8 mouse cellular contexts compared by ENCODE assay signal in genomic region chr2:163285762-163286161, GRCm38 (mm10).
DNase-seq lines count a peak whose midpoint lies in the region; ATAC-seq lines count a peak whose summit lies in the region.

No protein-coding gene starts in this region.

- no peak overlapping the region for H3K9ac ChIP-seq in hindbrain, embryonic 14.5 days
- no peak overlapping the region for H3K9ac ChIP-seq in hindbrain, embryonic 11.5 days (ENCODE audit: low read depth, low read length)
- no peak overlapping the region for H3K9ac ChIP-seq in forebrain, embryonic 11.5 days (ENCODE audit: low read length)

- 56% methylated on average over 7 of the region's 7 CpGs for WGBS in hindbrain, embryonic 14.5 days
- 58% methylated on average over 7 of the region's 7 CpGs for WGBS in hindbrain, embryonic 11.5 days
- 69% methylated on average over 7 of the region's 7 CpGs for WGBS in forebrain, embryonic 11.5 days

- H3K4me1 ChIP-seq in hindbrain, embryonic 14.5 days (replicated peaks; ENCODE audit: control insufficient read depth, insufficient read depth, low read length) = peaks cover 21% of the 10 kb centered on the region
- no peaks in the 10 kb centered on the region for H3K4me1 ChIP-seq in hindbrain, embryonic 11.5 days (replicated peaks; ENCODE audit: control insufficient read depth, insufficient read depth, low read length)
- H3K4me1 ChIP-seq in forebrain, embryonic 11.5 days (replicated peaks; ENCODE audit: control insufficient read depth, insufficient read depth, low read length) = peaks cover 5% of the 10 kb centered on the region

- peak overlapping the region; percentile 72 for H3K27ac ChIP-seq in hindbrain, embryonic 14.5 days
- no peak overlapping the region for H3K27ac ChIP-seq in hindbrain, embryonic 11.5 days (ENCODE audit: low read depth, low read length)
- H3K27ac ChIP-seq in forebrain, embryonic 11.5 days (ENCODE audit: low read depth, low read length) = no peak overlapping the region

- no peaks in the 10 kb centered on the region for H3K9me3 ChIP-seq in hindbrain, embryonic 14.5 days (ENCODE audit: control insufficient read depth, low read length)
- no peaks in the 10 kb centered on the region for H3K9me3 ChIP-seq in hindbrain, embryonic 11.5 days (ENCODE audit: control insufficient read depth, low read length)
- H3K9me3 ChIP-seq in forebrain, embryonic 11.5 days (ENCODE audit: control insufficient read depth, low read length) = no peaks in the 10 kb centered on the region

- H3K27me3 ChIP-seq in hindbrain, embryonic 14.5 days (ENCODE audit: control insufficient read depth, insufficient read depth, low read length) = peaks cover 42% of the 10 kb centered on the region
- peaks cover 10% of the 10 kb centered on the region; the same call in 1 of the 2 replicates for H3K27me3 ChIP-seq in hindbrain, embryonic 11.5 days (ENCODE audit: control insufficient read depth, insufficient read depth, low read length)
- H3K27me3 ChIP-seq in forebrain, embryonic 11.5 days (ENCODE audit: control insufficient read depth, insufficient read depth, low read length) = no peaks in the 10 kb centered on the region

- no peaks in the 10 kb centered on the region for H3K36me3 ChIP-seq in hindbrain, embryonic 14.5 days (replicated peaks; ENCODE audit: control insufficient read depth, insufficient read depth)
- H3K36me3 ChIP-seq in hindbrain, embryonic 11.5 days (ENCODE audit: control insufficient read depth, insufficient read depth, low read length) = no peaks in the 10 kb centered on the region
- H3K36me3 ChIP-seq in forebrain, embryonic 11.5 days (ENCODE audit: control insufficient read depth, insufficient read depth, low read length) = no peaks in the 10 kb centered on the region

- H3K4me2 ChIP-seq in hindbrain, embryonic 14.5 days (replicated peaks) = peak overlapping the region; percentile 11; the same call in 1 of the 2 replicates
- H3K4me2 ChIP-seq in hindbrain, embryonic 11.5 days (replicated peaks; ENCODE audit: low read depth, low read length) = no peak overlapping the region
- H3K4me2 ChIP-seq in forebrain, embryonic 11.5 days (ENCODE audit: low read depth, low read length, severe bottlenecking) = no peak overlapping the region

- ATAC-seq in hindbrain, embryonic 14.5 days (ENCODE audit: low FRiP score) = no peak
- ATAC-seq in hindbrain, embryonic 11.5 days (ENCODE audit: low FRiP score) = no peak
- ATAC-seq in forebrain, embryonic 11.5 days (replicated peaks; ENCODE audit: low FRiP score) = no peak

- DNase-seq in hindbrain, embryonic 14.5 days (ENCODE audit: low spot score) = no peak
- DNase-seq in hindbrain, embryonic 11.5 days (ENCODE audit: low spot score) = no peak
- DNase-seq in T-cell, adult 2 months (ENCODE audit: low spot score) = peak; percentile 25
- peak; percentile 33 for DNase-seq in induced T-regulatory cell, adult 2 months (ENCODE audit: low read depth)
- peak; percentile 50 for DNase-seq in naive thymus-derived CD4-positive, alpha-beta T cell, adult 2 months (ENCODE audit: low read depth)
- no peak for DNase-seq in forebrain, embryonic 11.5 days (ENCODE audit: low spot score)
- no peak for DNase-seq in adrenal gland, adult (ENCODE audit: inconsistent age in 2 of 2, low spot score in 1 of 2)
- no peak for DNase-seq in cerebellum, postnatal 36 days

- H3K4me3 ChIP-seq in hindbrain, embryonic 14.5 days (replicated peaks; ENCODE audit: low read length) = no peak overlapping the region
- H3K4me3 ChIP-seq in hindbrain, embryonic 11.5 days (ENCODE audit: low read depth, low read length) = no peak overlapping the region
- no peak overlapping the region for H3K4me3 ChIP-seq in forebrain, embryonic 11.5 days (ENCODE audit: low read depth, low read length)

Comparison
In these comparisons a context has a peak if more than half of its experiments do, and no peak if none do; other contexts are left out.
1. DNase-seq: peak in T-cell, adult 2 months (single experiment), induced T-regulatory cell, adult 2 months (single experiment) and naive thymus-derived CD4-positive, alpha-beta T cell, adult 2 months (single experiment); none in hindbrain, embryonic 14.5 days (single experiment), hindbrain, embryonic 11.5 days (single experiment), forebrain, embryonic 11.5 days (single experiment), adrenal gland, adult (0 of 2) and cerebellum, postnatal 36 days (0 of 2).